Mouse (Mus musculus): Measurements from ENCODE around the gene Ube2q1.
"Not testable (repeated sequence)": the region's sequence is repeated elsewhere in the genome, so short reads cannot be mapped to it uniquely, and the experiment has no call there.

Gene Ube2q1

GRCm38 (mm10) chr3:89786275-89786674 is 12.9 kb downstream of the Ube2q1 start:
- no peak for DNase-seq (ENCODE audit: low spot score in 2 of 2)

- no peak for DNase-seq (ENCODE audit: low spot score in 2 of 2)
Measured at GRCm38 (mm10) chr3:89788680-89789352, 15.4 kb downstream of the Ube2q1 start.

- no peak for DNase-seq (ENCODE audit: low spot score in 2 of 2)
Measured at GRCm38 (mm10) chr3:89794616-89795015, 21.2 kb downstream of the Ube2q1 start.

GRCm38 (mm10) chr3:89795746-89796145 is 22.3 kb downstream of the Ube2q1 start:
- no peak for DNase-seq (ENCODE audit: low spot score in 2 of 2)

DNA sequence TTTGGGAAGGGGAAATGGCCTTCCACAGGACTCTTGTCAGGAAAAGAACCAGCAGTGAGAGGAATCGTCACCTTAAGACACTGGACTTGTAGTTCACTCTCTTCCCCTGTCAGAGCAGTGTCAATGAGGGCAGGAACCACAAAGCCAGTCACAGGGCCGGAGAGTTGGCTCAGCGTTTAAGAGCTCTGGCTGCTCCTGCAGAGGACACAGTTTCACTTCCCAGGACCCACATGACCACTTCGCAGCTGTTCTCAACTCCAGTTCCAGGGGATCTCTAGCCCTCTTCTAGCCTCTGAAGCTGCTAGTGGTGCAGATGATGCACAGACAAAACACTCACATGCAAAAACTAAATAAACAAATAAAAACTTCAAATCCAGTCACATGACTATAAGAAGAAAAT is 22.9 kb downstream of the Ube2q1 start:
- no peak for DNase-seq (ENCODE audit: low spot score in 2 of 2)

DNA sequence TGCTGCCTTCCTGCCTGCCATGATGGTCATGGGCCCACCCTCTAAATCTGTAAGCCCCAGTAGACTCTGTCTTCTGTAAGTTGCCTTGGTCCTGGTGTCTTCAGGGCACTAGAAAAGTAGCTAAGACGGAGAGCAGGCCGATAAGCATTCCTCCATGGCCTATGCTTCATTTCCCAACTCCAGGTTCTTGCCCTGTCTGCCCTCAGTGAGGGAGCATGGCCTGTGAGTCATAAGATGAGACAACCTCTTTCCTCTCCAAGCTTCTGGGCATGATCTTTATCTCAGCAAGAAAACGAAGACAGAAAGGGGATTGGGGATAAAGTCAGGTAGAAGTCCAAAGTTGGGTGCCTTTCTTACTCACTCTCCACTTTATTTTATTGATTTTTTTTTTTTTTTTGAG is 25.1 kb downstream of the Ube2q1 start:
- DNase-seq (ENCODE audit: low spot score in 2 of 2): no peak

DNA sequence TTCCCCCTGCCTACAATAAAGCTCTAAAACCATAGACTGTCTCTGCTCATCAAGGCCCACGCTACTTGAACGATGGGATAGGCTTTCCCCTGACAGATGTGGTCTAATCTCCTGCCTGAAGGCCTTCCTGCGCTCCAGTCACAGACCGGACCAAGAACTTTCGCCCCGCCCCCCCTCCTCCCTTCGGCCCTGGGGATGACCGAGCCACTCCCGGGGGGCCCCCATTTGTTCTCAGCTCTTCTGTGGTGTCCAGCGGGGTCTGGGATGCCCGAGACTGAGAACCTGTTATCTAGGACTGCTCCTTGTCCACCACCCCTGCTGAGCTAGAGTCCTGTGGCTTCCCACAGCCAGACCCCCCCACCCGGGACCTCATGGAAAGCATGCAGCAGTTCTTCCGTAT is 26.1 kb downstream of the Ube2q1 start:
- DNase-seq (ENCODE audit: low spot score in 2 of 2): no peak

- not testable (repeated sequence) for DNase-seq (ENCODE audit: low spot score in 2 of 2)
Measured at GRCm38 (mm10) chr3:89800078-89800477, 26.7 kb downstream of the Ube2q1 start.

DNA sequence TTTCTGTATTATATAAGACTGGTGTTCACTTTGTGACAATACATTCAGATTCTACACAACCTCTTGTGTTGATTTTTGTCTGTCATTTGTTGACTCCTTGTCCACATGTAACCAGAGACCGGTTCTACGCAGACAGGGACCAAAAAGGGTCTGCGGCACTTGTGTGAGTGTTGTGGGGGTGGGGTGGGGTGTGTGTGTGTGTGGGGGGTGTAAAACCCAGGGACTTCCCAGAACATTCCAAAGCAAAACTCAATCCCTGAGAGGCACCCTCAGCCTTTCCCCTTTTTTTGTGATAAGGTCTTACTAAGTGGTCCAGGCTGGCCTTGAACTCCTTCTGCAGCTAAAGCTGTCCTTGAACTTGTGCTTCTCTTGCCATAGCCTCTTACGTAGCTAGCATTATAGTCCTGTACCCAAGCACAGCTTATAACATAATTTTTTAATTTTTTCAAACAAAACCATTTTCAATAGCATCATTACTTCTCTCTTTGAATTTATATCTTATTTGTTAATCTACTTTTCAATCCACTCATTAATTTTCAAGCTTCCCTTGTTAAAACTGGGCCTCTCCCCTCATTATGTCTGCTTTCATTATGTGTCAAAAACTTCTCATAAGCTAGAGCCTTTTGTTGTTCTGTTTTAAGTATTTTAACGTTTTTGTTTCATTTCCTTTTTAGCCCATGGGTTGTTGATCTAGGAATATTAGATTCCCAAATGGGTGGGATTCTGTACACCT is 27.5 kb downstream of the Ube2q1 start:
- no peak for DNase-seq (ENCODE audit: low spot score in 2 of 2)

DNA sequence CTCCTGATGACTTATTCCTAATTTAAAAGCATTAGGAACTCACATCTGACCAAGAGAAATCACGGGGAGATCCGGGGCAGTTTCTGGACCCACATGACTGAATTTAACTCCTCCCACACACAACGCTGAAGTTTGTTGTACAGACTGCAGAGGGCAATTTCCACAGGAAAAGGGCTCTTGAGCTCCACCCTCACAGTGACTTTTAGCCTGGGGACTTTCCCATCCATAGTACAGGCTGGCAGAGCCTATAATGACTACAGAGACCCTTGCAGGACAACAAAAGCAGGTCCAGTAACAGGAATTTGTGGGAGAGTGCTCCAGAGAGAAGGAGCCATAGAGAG is 28.1 kb downstream of the Ube2q1 start:
- no peak for DNase-seq (ENCODE audit: low spot score in 2 of 2)

- DNase-seq (ENCODE audit: low spot score in 2 of 2): no peak
Measured at GRCm38 (mm10) chr3:89802876-89803275, 29.5 kb downstream of the Ube2q1 start.

- DNase-seq (ENCODE audit: low spot score in 2 of 2): no peak
Measured at GRCm38 (mm10) chr3:89805179-89805578, 31.8 kb downstream of the Ube2q1 start.

- DNase-seq (ENCODE audit: low spot score in 2 of 2): no peak
Measured at GRCm38 (mm10) chr3:89806751-89807150, 33.3 kb downstream of the Ube2q1 start.

DNA sequence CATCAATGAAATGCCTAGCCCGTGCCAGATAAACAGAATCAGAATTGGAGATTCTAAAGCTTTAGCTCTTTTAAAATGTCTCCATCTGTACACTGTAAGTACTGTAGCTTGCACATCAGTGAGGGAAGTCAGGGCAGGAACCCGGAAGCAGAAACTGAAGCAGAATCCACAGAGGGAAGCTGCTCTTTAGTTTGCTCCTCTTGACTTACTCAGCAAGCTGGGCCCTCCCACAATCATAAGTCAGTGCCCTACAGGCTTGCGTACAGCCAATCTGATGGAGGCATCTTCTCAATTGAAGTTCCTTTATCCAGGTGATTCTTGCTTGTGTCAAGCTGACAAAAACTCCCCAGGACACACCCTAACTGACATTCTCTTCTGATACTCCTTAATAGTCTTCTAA is 33.8 kb downstream of the Ube2q1 start:
- DNase-seq (ENCODE audit: low spot score in 2 of 2): no peak

GRCm38 (mm10) chr3:89807881-89808280 is 34.5 kb downstream of the Ube2q1 start:
- no peak for DNase-seq (ENCODE audit: low spot score in 2 of 2)

DNA sequence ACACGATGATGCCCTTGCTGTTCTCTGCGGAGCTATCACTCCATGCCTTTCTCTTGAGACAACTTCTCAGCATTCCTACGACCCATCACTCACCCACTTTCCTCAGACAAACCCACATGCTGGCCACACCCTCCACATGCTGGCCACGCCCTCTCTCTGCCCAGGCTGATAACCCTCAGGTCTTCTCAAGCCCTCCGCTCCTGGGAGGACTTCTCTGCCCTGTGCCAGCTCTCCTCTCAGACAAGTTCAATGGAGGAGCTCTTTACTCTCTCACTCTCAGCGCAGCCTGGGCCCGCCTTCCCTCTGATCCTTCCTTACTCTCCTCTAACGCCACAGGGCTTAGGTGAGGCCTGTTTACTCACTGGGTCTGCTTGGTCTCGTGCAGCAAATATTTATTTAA is 35.2 kb downstream of the Ube2q1 start:
- DNase-seq (ENCODE audit: low spot score in 2 of 2): no peak

DNA sequence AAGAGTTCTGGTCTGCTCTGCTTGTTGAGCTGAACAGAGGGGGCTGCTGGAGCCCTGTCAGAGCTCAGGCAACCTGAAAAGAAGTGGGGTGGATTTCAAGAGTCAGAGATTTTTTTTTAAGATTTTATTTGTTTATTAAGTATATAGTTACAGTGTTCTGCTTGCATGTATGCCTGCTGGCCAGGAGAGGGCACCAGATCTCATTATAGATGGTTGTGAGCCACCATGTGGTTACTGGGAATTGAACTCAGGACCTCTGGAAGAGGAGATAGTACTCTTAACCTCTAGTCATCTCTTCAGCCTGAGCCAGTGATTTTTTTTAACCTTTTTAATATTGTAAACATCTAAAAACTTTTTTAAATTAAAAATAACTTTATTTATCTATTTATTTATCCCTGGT is 37.4 kb downstream of the Ube2q1 start:
- DNase-seq (ENCODE audit: low spot score in 2 of 2): no peak

- DNase-seq (ENCODE audit: low spot score in 2 of 2): no peak
Measured at GRCm38 (mm10) chr3:89812166-89812565, 38.8 kb downstream of the Ube2q1 start.

GRCm38 (mm10) chr3:89814051-89814450 is 40.6 kb downstream of the Ube2q1 start:
- no peak for DNase-seq (ENCODE audit: low spot score in 2 of 2)

- DNase-seq (ENCODE audit: low spot score in 2 of 2): peak; percentile 21 to 39
Measured at GRCm38 (mm10) chr3:89817056-89817455, 43.6 kb downstream of the Ube2q1 start.

- DNase-seq (ENCODE audit: low spot score in 2 of 2): no peak
Measured at GRCm38 (mm10) chr3:89818605-89819004, 45.2 kb downstream of the Ube2q1 start.

- no peak for DNase-seq (ENCODE audit: low spot score in 2 of 2)
Measured at GRCm38 (mm10) chr3:89819897-89820296, 46.5 kb downstream of the Ube2q1 start.

GRCm38 (mm10) chr3:89820311-89821095 is 47.1 kb downstream of the Ube2q1 start:
- no peak for DNase-seq (ENCODE audit: low spot score in 2 of 2)

Measured in urinary bladder, postnatal 36 days (tissue).